In the genomic region with DNA sequence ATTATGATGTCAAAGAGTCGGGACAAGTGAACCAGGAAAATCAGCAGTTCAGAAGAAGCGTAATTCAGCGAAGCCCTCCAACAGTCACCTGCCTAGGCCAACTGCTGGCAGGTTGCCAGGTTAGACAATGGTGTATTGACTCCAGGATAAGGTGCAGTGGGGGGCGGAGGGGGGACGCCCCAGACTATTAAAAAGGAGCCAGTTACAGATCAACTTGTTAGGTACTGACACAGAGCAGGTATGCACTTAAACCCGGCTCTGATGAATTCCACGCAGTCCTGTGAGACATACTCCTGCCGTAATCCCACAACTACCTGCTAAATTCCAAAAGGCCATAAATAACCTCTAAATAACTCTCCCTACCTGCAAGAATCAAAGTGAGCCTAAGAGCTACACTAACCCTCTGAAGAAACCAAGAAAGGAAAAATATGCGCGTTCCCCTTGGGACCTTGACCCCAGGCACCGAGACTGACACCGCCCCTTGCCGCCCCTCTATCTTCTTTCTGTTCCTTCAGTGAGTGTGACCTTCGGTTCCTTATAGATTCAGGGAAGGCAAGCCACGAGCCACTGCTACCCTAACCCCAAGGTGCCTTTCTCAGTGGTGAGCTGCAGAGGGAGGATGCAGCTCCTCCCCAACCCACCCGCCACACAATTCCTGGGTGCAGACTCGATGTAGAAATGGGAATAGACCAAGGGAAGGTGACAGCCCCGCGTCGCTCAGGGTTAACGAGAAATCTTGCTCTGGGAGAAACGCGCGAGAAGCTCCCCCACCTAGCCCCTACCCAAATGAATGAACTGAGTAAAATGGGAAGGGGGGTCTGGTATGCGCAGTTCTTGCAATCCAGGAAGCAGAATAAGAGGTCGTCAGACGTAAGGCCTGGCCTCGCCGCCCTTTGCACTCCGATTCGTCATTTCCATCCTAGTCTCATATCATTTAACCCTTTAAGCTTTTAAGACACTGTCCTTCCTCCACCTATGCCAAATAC, we compare ENCODE assay signal across 8 mouse cellular contexts. TPM values are rescaled to one million over a fixed set of nuclear protein-coding genes. Genes with fewer than 3 reads are reported as not detected.
DNase-seq lines count a peak whose midpoint lies in the region; ATAC-seq lines count a peak whose summit lies in the region.

No protein-coding gene starts in this region.

- peak overlapping the region; percentile 99 for H3K27ac ChIP-seq in hindbrain, embryonic 14.5 days

- no peaks in the 10 kb centered on the region for H3K9me3 ChIP-seq in hindbrain, embryonic 14.5 days (ENCODE audit: control insufficient read depth, low read length)

- H3K36me3 ChIP-seq in hindbrain, embryonic 14.5 days (replicated peaks; ENCODE audit: control insufficient read depth, insufficient read depth), result no peaks in the 10 kb centered on the region

- peak overlapping the region; percentile 96 for H3K9ac ChIP-seq in hindbrain, embryonic 14.5 days

- H3K4me3 ChIP-seq in hindbrain, embryonic 14.5 days (replicated peaks; ENCODE audit: low read length), result peak overlapping the region; percentile 97

- WGBS in hindbrain, embryonic 14.5 days, result 3% methylated on average over 31 of the region's 31 CpGs

- intact Hi-C loops in left cerebral cortex, postnatal 10 days (cut with DNase I), result no loop called here

- DNase-seq in T-cell, adult 2 months (ENCODE audit: low spot score), result peak; percentile 25
- peak; percentile 70 for DNase-seq in cerebellum, adult 9-10 months
- peak; percentile 18 to 30 for DNase-seq in frontal cortex, postnatal 14 days (ENCODE audit: low spot score in 2 of 2)
- no peak for DNase-seq in hindbrain, embryonic 14.5 days (ENCODE audit: low spot score)
- DNase-seq in left cerebral cortex, postnatal 10 days (ENCODE audit: extremely low spot score in 1 of 2, low spot score in 2 of 2), result peak; percentile 31 to 72
- DNase-seq in right cerebral cortex, postnatal 4 days, result peak; percentile 34

- H3K4me2 ChIP-seq in hindbrain, embryonic 14.5 days (replicated peaks), result peak overlapping the region; percentile 93

- peak; percentile 17; the same call in 1 of the 2 replicates for ATAC-seq in hindbrain, embryonic 14.5 days (ENCODE audit: low FRiP score)
- ATAC-seq in megakaryocyte, adult 5-6 weeks (ENCODE audit: poor library complexity, severe bottlenecking), result peak; percentile 10; the same call in 1 of the 2 replicates
- ATAC-seq in monocyte, adult 5-6 weeks (replicated peaks; ENCODE audit: insufficient number of reproducible peaks, low FRiP score, low TSS enrichment, poor library complexity, severe bottlenecking), result no peak

- H3K4me1 ChIP-seq in hindbrain, embryonic 14.5 days (replicated peaks; ENCODE audit: control insufficient read depth, insufficient read depth, low read length), result peaks cover 35% of the 10 kb centered on the region

- no peaks in the 10 kb centered on the region for H3K27me3 ChIP-seq in hindbrain, embryonic 14.5 days (ENCODE audit: control insufficient read depth, insufficient read depth, low read length)

RNA-seq across cellular contexts. Expression of gene Cltc, which starts 0.9 kb away (rescaled TPM):
- polyA plus RNA-seq in hindbrain, embryonic 14.5 days (2014; fragmentation: Nextera tagmentation; extraction: Ambion mirVana), result 226 and 247 TPM in 2 replicates
- total RNA-seq in left cerebral cortex, postnatal 10 days (2021), result 100 to 1,000 TPM; 512 to 513 TPM
- 272 and 311 TPM in 2 replicates for total RNA-seq in megakaryocyte, adult 5-6 weeks (2015)
- total RNA-seq in megakaryocyte, adult 5-6 weeks (2017), result 184 and 190 TPM in 2 replicates
- 160 to 175 TPM (median 162 TPM) in 3 replicates for total RNA-seq in monocyte, adult 5-6 weeks (2017)

RNA-seq across cellular contexts. Expression of gene Dhx40, which starts 51.1 kb away (rescaled TPM):
- polyA plus RNA-seq in hindbrain, embryonic 14.5 days (2014; fragmentation: Nextera tagmentation; extraction: Ambion mirVana), result 22.3 and 24.0 TPM in 2 replicates
- 10 to 100 TPM; 20.9 to 21.3 TPM for total RNA-seq in left cerebral cortex, postnatal 10 days (2021)
- 36.4 and 38.1 TPM in 2 replicates for total RNA-seq in megakaryocyte, adult 5-6 weeks (2015)
- 42.5 and 42.8 TPM in 2 replicates for total RNA-seq in megakaryocyte, adult 5-6 weeks (2017)
- 67.6 to 151 TPM (median 147 TPM) in 3 replicates for total RNA-seq in monocyte, adult 5-6 weeks (2017)
